Comparison of ENCODE assay signal across 8 mouse cellular contexts in the genomic region with DNA sequence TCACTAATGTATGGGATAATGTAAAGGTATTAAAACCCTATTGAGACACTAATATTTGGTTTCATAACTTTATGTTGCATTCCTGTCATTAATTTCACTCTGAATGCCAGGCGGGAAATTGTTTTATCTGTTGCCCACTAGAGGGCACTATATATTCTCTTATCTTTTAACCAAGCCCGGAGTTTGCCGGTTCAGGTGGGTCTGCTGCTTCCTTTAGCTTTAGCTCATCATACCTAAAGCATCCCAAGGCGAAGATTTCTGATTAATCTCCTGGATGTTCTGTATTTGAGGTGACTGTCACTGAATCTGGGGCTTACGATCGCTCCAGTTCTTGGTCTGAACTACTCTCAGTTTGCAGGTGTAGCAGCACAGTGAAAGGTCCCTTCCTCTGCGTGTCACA. TPM values are rescaled to one million over a fixed set of nuclear protein-coding genes. Genes with fewer than 3 reads are reported as not detected.
DNase-seq lines count a peak whose midpoint lies in the region; ATAC-seq and TF ChIP-seq lines count a peak whose summit lies in the region.

No protein-coding gene starts in this region.

- WGBS in lung, embryonic 14.5 days = 30% methylated on average over 7 of the region's 7 CpGs

- H3K27ac ChIP-seq in lung, embryonic 14.5 days (ENCODE audit: low read depth) = no peak overlapping the region

- no peaks in the 10 kb centered on the region for H3K27me3 ChIP-seq in lung, embryonic 14.5 days (ENCODE audit: insufficient read depth, low read length)

- H3K9ac ChIP-seq in lung, embryonic 14.5 days = no peak overlapping the region

- peak; percentile 20 for DNase-seq in cerebellum, adult 8-10 months
- DNase-seq in cerebellum, postnatal 36 days = no peak
- DNase-seq in lung, embryonic 14.5 days = peak; percentile 78
- no peak for DNase-seq in lung, postnatal 25 days (ENCODE audit: low spot score)
- peak; percentile 51 for DNase-seq in embryo, embryonic 10 days (ENCODE audit: low spot score)
- DNase-seq in adrenal gland, postnatal 10 days = no peak
- DNase-seq in adrenal gland, postnatal 4 days (ENCODE audit: low spot score in 2 of 2) = no peak

- H3K4me2 ChIP-seq in lung, embryonic 14.5 days = 0 out of 2 replicates have a peak overlapping the region, but pooled peaks have one; percentile 26

- H3K9me3 ChIP-seq in lung, embryonic 14.5 days (ENCODE audit: low read depth, low read length) = no peaks in the 10 kb centered on the region

- no peak overlapping the region for H3K4me3 ChIP-seq in lung, embryonic 14.5 days (ENCODE audit: low read depth, low read length)

- no peaks in the 10 kb centered on the region for H3K4me1 ChIP-seq in lung, embryonic 14.5 days (ENCODE audit: insufficient read depth)

- ATAC-seq in lung, embryonic 14.5 days (ENCODE audit: insufficient read depth) = no peak
- peak; percentile 44 for ATAC-seq in megakaryocyte, adult 5-6 weeks (ENCODE audit: poor library complexity, severe bottlenecking)

- H3K36me3 ChIP-seq in lung, embryonic 14.5 days (ENCODE audit: insufficient read depth) = no peaks in the 10 kb centered on the region

- TF ChIP-seq CTCF in lung, embryonic 14.5 days (IDR thresholded peaks at IDR 0.05; ENCODE audit: low read depth) = peak; percentile 62

RNA-seq across cellular contexts. Expression of gene Snx18, which starts 20.6 kb away (rescaled TPM):
- 29.9 and 30.2 TPM in 2 replicates for polyA plus RNA-seq in lung, embryonic 14.5 days (2014; fragmentation: Nextera tagmentation; extraction: Ambion mirVana)
- 61.3 and 66.5 TPM in 2 replicates for total RNA-seq in megakaryocyte, adult 5-6 weeks (2015)
- total RNA-seq in megakaryocyte, adult 5-6 weeks (2017) = 64.9 and 75.6 TPM in 2 replicates
- 10 to 100 TPM; 30.1 to 30.6 TPM for total RNA-seq in adrenal gland, postnatal 10 days (2021)
- 10 to 100 TPM; 34.6 to 34.8 TPM for total RNA-seq in adrenal gland, postnatal 4 days (2021)

RNA-seq across cellular contexts. Expression of gene Hspb3, which starts 24.6 kb away (rescaled TPM):
- 1.3 TPM in 1 of 2 replicates, not detected in the other for polyA plus RNA-seq in lung, embryonic 14.5 days (2014; fragmentation: Nextera tagmentation; extraction: Ambion mirVana)
- not detected in 2 replicates for total RNA-seq in megakaryocyte, adult 5-6 weeks (2015)
- total RNA-seq in megakaryocyte, adult 5-6 weeks (2017) = not detected in 2 replicates
- 1 to 10 TPM; 2.0 to 7.1 TPM for total RNA-seq in adrenal gland, postnatal 10 days (2021)
- 1 to 10 TPM in 1 of 2 experiments, under 1 TPM in 1; 0.92 to 1.8 TPM for total RNA-seq in adrenal gland, postnatal 4 days (2021)

Comparison
In these comparisons a context has a peak if more than half of its experiments do, and no peak if none do; other contexts are left out.
1. DNase-seq: peak in cerebellum, adult 8-10 months (single experiment), lung, embryonic 14.5 days (single experiment) and embryo, embryonic 10 days (single experiment); none in cerebellum, postnatal 36 days (0 of 2), lung, postnatal 25 days (single experiment), adrenal gland, postnatal 10 days (single experiment) and adrenal gland, postnatal 4 days (0 of 2).